Mouse (Mus musculus) forebrain, postnatal 0 days (tissue): ENCODE results near the gene 2300003K06Rik. TPM values are rescaled to one million over a fixed set of nuclear protein-coding genes. Genes with fewer than 3 reads are reported as not detected.
"Not testable (repeated sequence)": the region's sequence is repeated elsewhere in the genome, so short reads cannot be mapped to it uniquely, and the experiment has no call there.

ENCODE experiments used
- ATAC-seq: fragments of 200-750 bp; cut with Nextera tagmentation; 2 replicates; pipeline ENCODE4 v1.8.0; 2017; ENCODE audit warnings: mild to moderate bottlenecking, moderate library complexity
- DNase-seq: peaks from one replicate; pipeline ENCODE4 v3.0.0-alpha.2; 2015
- H3K27ac ChIP-seq: fragments of 300-500 bp; sonication (generic); 2 replicates; pipeline ENCODE4 v1.5.1; 2014; ENCODE audit warnings: low read depth, mild to moderate bottlenecking, antibody characterized with exemption, low read length, moderate library complexity, mixed read lengths
- H3K27me3 ChIP-seq: fragments of 300-500 bp; sonication (generic); 2 replicates; pipeline ENCODE4 v1.6.1; 2014; ENCODE audit warnings: mild to moderate bottlenecking, low read length, mixed read lengths; ENCODE audit not compliant: insufficient read depth
- H3K36me3 ChIP-seq: fragments of 300-500 bp; sonication (generic); 2 replicates; pipeline ENCODE4 v1.6.1; 2014; ENCODE audit warnings: mild to moderate bottlenecking, moderate library complexity; ENCODE audit not compliant: insufficient read depth
- H3K4me1 ChIP-seq: fragments of 300-500 bp; sonication (generic); 2 replicates; pipeline ENCODE4 v1.6.1; 2014; ENCODE audit warnings: antibody characterized with exemption; ENCODE audit not compliant: insufficient read depth
- H3K4me2 ChIP-seq: fragments of 300-500 bp; sonication (generic); 2 replicates; pipeline ENCODE4 v1.6.1; 2014; ENCODE audit warnings: low read depth, mild to moderate bottlenecking, moderate library complexity
- H3K4me3 ChIP-seq: fragments of 300-500 bp; sonication (generic); 2 replicates; pipeline ENCODE4 v1.5.1; 2014; ENCODE audit warnings: low read depth, low read length, mixed read lengths
- H3K9ac ChIP-seq: fragments of 300-500 bp; sonication (generic); 2 replicates; pipeline ENCODE4 v1.6.1; 2014; ENCODE audit warnings: mild to moderate bottlenecking
- H3K9me3 ChIP-seq: fragments of 300-500 bp; sonication (generic); 2 replicates; pipeline ENCODE4 v1.6.1; 2016; ENCODE audit warnings: low read length
- CTCF ChIP-seq: sonication (generic); IDR thresholded peaks from 2 replicates; pipeline ENCODE4 v1.5.1; 2016; ENCODE audit warnings: antibody characterized with exemption, control low read depth, low read depth
- WGBS: fragments of 180-500 bp; shearing (Covaris S2); extraction: QIAGEN DNeasy Blood & Tissue Kit; methylation state at CpG from one replicate; pipeline ENCODE4 v1.1.7; 2014; 5-methylcytosine and 5-hydroxymethylcytosine counted together
- polyA plus RNA-seq: library from polyadenylated mRNA; unstranded; fragments of >200 nt; fragmentation: Nextera tagmentation; extraction: Ambion mirVana; gene quantifications from 2 replicates; pipeline ENCODE4 v1.2.1, GENCODE M21; 2015
- total RNA-seq: library from RNA; depleted of rRNA; stranded (reverse); fragments of >200 nt; gene quantifications from 2 replicates; pipeline ENCODE4 v1.2.3, GENCODE M21; 2014; rRNA removed

2300003K06Rik gene
- total RNA-seq (not detected in 2 replicates), polyA plus RNA-seq (not detected in 2 replicates)

GRCm38 (mm10) chr11:99837966-99838365, at the start of gene 2300003K06Rik:
Gene 2300003K06Rik (minus strand): TSS chr11:99838066.
- no peaks in the 10 kb centered on the region for H3K27me3 ChIP-seq
- 78% methylated on average over 1 of the region's 1 CpGs for WGBS
- H3K27ac ChIP-seq: no peak within 1 kb of the TSS
- H3K9me3 ChIP-seq: no peaks in the 10 kb centered on the region
- TF ChIP-seq CTCF: no peak
- H3K4me2 ChIP-seq: no peak within 1 kb of the TSS
- no peak for ATAC-seq
- no peak within 1 kb of the TSS for H3K4me3 ChIP-seq
- no peak for DNase-seq
- no peaks in the 10 kb centered on the region for H3K4me1 ChIP-seq
- H3K9ac ChIP-seq: no peak within 1 kb of the TSS
- H3K36me3 ChIP-seq: no peaks in the 10 kb centered on the region

GRCm38 (mm10) chr11:99878887-99879286, 41.0 kb upstream of the 2300003K06Rik start, which contains the start of gene Gm11567:
Gene Gm11567 (plus strand): TSS chr11:99879187.
- not testable (repeated sequence) for H3K4me3 ChIP-seq, H3K9ac ChIP-seq, H3K27ac ChIP-seq, DNase-seq, H3K4me1 ChIP-seq, ATAC-seq, H3K36me3 ChIP-seq, H3K4me2 ChIP-seq, H3K27me3 ChIP-seq, H3K9me3 ChIP-seq
- 49% methylated on average over 1 of the region's 1 CpGs for WGBS

GRCm38 (mm10) chr11:99873089-99873488, 35.2 kb upstream of the 2300003K06Rik start, which contains the start of gene Krtap9-1:
Gene Krtap9-1 (plus strand): TSS chr11:99873389.
- not testable (repeated sequence) for H3K9ac ChIP-seq, H3K36me3 ChIP-seq, DNase-seq, H3K9me3 ChIP-seq, H3K27me3 ChIP-seq, H3K27ac ChIP-seq, ATAC-seq, H3K4me2 ChIP-seq, H3K4me3 ChIP-seq, H3K4me1 ChIP-seq
- 57% methylated on average over 1 of the region's 1 CpGs for WGBS

GRCm38 (mm10) chr11:99864176-99864575, 26.3 kb upstream of the 2300003K06Rik start, which contains the start of gene Gm11559:
Gene Gm11559 (plus strand): TSS chr11:99864476.
- not testable (repeated sequence) for H3K36me3 ChIP-seq, H3K4me3 ChIP-seq, DNase-seq, H3K4me1 ChIP-seq, H3K9me3 ChIP-seq, H3K4me2 ChIP-seq, H3K27me3 ChIP-seq, H3K27ac ChIP-seq, H3K9ac ChIP-seq, ATAC-seq
- WGBS: 63% methylated on average over 1 of the region's 1 CpGs

- Histone ChIP-seq H3K9ac (no peak overlapping the region), H3K4me1 (0 out of 2 replicates have a peak, but pooled peaks cover 2% of the 10 kb centered on the region), H3K27me3 (no peaks in the 10 kb centered on the region), H3K27ac (no peak overlapping the region), H3K4me2 (no peak overlapping the region), H3K9me3 (no peaks in the 10 kb centered on the region), H3K4me3 (no peak overlapping the region), H3K36me3 (no peaks in the 10 kb centered on the region)
- no peak for ATAC-seq
- WGBS: 65% methylated on average over 2 of the region's 2 CpGs
- TF ChIP-seq CTCF: no peak
- no peak for DNase-seq
These were observed 20.9 kb upstream of the 2300003K06Rik start for GRCm38 (mm10) chr11:99858761-99859160.

- H3K36me3 ChIP-seq: no peaks in the 10 kb centered on the region
- ATAC-seq (no peak), DNase-seq (no peak)
These were observed 19.8 kb upstream of the 2300003K06Rik start, which contains the start of gene Gm11568 for GRCm38 (mm10) chr11:99857617-99858016. Gene Gm11568 (plus strand): TSS chr11:99857917.

GRCm38 (mm10) chr11:99854121-99854520, 16.3 kb upstream of the 2300003K06Rik start:
- H3K4me1 ChIP-seq: 0 out of 2 replicates have a peak, but pooled peaks cover 2% of the 10 kb centered on the region
- ATAC-seq (peak; percentile 48; the same call in 1 of the 2 replicates), DNase-seq (peak; percentile 36)
- no peak overlapping the region for H3K4me2 ChIP-seq
- H3K4me3 ChIP-seq: no peak overlapping the region
- H3K9ac ChIP-seq: no peak overlapping the region
- H3K27me3 ChIP-seq: no peaks in the 10 kb centered on the region
- TF ChIP-seq CTCF: peak; percentile 57
- H3K27ac ChIP-seq: no peak overlapping the region
- no peaks in the 10 kb centered on the region for H3K36me3 ChIP-seq
- H3K9me3 ChIP-seq: no peaks in the 10 kb centered on the region
- WGBS: 60% methylated on average over 3 of the region's 3 CpGs

More at GRCm38 (mm10) chr11:99857617-99858016, 19.8 kb upstream of the 2300003K06Rik start, which contains the start of gene Gm11568:
- 89% methylated on average over 2 of the region's 2 CpGs for WGBS
- H3K27me3 ChIP-seq: no peaks in the 10 kb centered on the region
- H3K9me3 ChIP-seq: no peaks in the 10 kb centered on the region
- no peak within 1 kb of the TSS for H3K4me3 ChIP-seq
- no peak within 1 kb of the TSS for H3K9ac ChIP-seq
- no peak for TF ChIP-seq CTCF
- no peak within 1 kb of the TSS for H3K4me2 ChIP-seq
- H3K27ac ChIP-seq: no peak within 1 kb of the TSS
- H3K4me1 ChIP-seq: 0 out of 2 replicates have a peak, but pooled peaks cover 2% of the 10 kb centered on the region
